Mouse (Mus musculus) olfactory bulb, adult 2 months (tissue): ENCODE measurements around the gene Kif17.

Source experiments
- CTCF ChIP-seq: fragments of 200-500 bp; IDR thresholded peaks from 2 replicates; pipeline ENCODE4 v1.5.1; 2012; ENCODE audit warnings: low read depth, mild to moderate bottlenecking, low read length, moderate library complexity; ENCODE audit not compliant: insufficient read depth
- POLR2A ChIP-seq: fragments of 200-500 bp; IDR thresholded peaks from 2 replicates; pipeline ENCODE4 v1.6.1; 2012; ENCODE audit warnings: mild to moderate bottlenecking, low read depth, low read length, moderate library complexity; ENCODE audit not compliant: insufficient read depth

DNA sequence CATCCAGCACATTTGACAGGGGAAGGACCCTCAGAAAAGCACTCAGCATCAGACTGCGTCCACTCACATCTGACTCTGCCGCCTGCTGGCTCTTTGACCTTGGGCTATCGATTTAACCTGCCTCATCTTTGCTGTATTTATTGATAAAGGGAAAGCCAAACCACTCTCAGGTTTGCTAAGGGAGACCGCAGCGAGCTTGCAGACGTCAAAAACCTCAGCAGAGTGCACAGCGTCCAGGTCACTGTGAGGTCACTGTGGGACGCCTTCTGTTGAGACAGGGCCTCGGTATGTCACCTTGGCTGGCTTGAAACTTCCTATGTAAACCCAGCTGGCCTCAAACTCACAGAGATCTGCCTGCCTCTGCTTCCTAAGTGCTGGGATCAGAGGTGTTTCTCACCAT is 87.1 kb downstream of the Kif17 start:
- TF ChIP-seq CTCF (no peak), POLR2A (no peak)
